Mouse (Mus musculus): ENCODE measurements at regions not wholly inside any gene's neighbourhood (a gene's known extent, or its start where the extent isn't known, plus 50 kb on each side); places are given as distances from the start of the nearest gene placed in this dataset.

DNA sequence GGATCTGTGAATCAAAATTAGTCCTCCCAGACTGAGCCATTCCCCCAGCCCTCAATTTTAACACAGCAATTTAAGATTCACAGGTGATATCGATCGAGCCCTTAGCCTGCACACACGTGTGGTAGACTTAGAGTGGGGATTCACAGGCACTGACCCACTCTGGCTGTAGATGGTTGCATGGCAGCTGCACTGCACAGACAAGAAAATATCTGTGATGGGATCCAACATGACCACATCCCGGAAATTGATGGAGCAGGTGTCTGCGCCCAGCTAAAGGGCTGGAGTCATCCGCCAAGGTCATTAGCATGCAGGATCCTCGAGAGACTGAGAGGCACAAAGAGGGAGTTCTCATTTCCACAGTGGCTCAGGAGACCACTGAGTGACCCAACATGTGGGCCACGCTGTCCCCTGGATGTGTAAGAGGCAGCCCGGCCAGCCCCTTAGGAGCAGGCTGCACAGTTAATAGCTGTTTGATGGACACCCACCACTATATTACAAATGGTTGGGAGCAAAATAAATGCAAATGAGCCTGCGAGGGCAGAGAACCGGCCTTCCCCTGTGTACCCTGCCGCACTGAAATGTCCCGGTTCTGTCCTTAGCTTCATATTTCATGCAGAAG is 221.4 kb upstream of the Kazn start:
- Histone ChIP-seq H3K9me3 (replicated peaks; ENCODE audit: control insufficient read depth, insufficient read depth, low read length, poor library complexity, severe bottlenecking) (no peaks in the 10 kb centered on the region), H3K36me3 (ENCODE audit: control insufficient read depth, insufficient read depth, low read length, poor library complexity, severe bottlenecking) (no peaks in the 10 kb centered on the region), H3K27ac (ENCODE audit: insufficient read depth, low read length) (no peak overlapping the region), H3K27me3 (ENCODE audit: control insufficient read depth, insufficient read depth, low read length, poor library complexity, severe bottlenecking) (no peaks in the 10 kb centered on the region), H3K9ac (ENCODE audit: low read depth, poor library complexity, severe bottlenecking) (no peak overlapping the region), H3K4me1 (ENCODE audit: control insufficient read depth, insufficient read depth, low read length) (no peaks in the 10 kb centered on the region), H3K4me3 (ENCODE audit: low read depth, low read length) (no peak overlapping the region)
- TF ChIP-seq EP300 (IDR thresholded peaks at IDR 0.05; ENCODE audit: insufficient read depth, low read depth, low read length) (no peak), CTCF (IDR thresholded peaks at IDR 0.05; ENCODE audit: low read depth, low read length) (no peak), POLR2A (IDR thresholded peaks at IDR 0.05; ENCODE audit: insufficient read depth, low read length) (no peak)

DNA sequence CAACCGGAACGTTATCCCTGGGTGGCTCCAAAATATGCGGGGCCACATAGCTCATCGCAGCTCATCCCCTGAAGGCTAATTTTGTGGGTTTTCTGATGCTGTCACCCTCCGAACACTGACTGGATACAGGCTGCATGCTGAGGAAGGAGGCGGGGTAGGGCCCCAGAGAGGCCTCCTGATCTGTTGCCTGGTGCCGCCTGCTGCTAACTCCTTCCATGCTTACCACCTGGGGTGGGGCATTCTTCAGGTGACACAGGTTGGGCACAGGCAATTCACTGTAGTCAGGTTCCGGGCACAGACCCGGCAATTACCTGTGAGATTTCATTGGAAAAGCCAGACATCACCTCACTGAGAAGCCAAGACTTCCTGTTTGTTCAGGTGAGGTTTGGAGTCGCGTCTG is 213.4 kb upstream of the Kazn start:
- no peaks in the 10 kb centered on the region for H3K9me3 ChIP-seq (replicated peaks; ENCODE audit: control insufficient read depth, insufficient read depth, low read length, poor library complexity, severe bottlenecking)
- no peaks in the 10 kb centered on the region for H3K4me1 ChIP-seq (ENCODE audit: control insufficient read depth, insufficient read depth, low read length)
- no peak overlapping the region for H3K4me3 ChIP-seq (ENCODE audit: low read depth, low read length)
- no peak overlapping the region for H3K27ac ChIP-seq (ENCODE audit: insufficient read depth, low read length)
- no peak overlapping the region for H3K9ac ChIP-seq (ENCODE audit: low read depth, poor library complexity, severe bottlenecking)
- no peak for TF ChIP-seq POLR2A (IDR thresholded peaks at IDR 0.05; ENCODE audit: insufficient read depth, low read length)
- TF ChIP-seq CTCF (IDR thresholded peaks at IDR 0.05; ENCODE audit: low read depth, low read length), result no peak
- TF ChIP-seq EP300 (IDR thresholded peaks at IDR 0.05; ENCODE audit: insufficient read depth, low read depth, low read length), result no peak
- no peaks in the 10 kb centered on the region for H3K36me3 ChIP-seq (ENCODE audit: control insufficient read depth, insufficient read depth, low read length, poor library complexity, severe bottlenecking)
- no peaks in the 10 kb centered on the region for H3K27me3 ChIP-seq (ENCODE audit: control insufficient read depth, insufficient read depth, low read length, poor library complexity, severe bottlenecking)

- Histone ChIP-seq H3K36me3 (ENCODE audit: control insufficient read depth, insufficient read depth, low read length, poor library complexity, severe bottlenecking) (no peaks in the 10 kb centered on the region), H3K9ac (ENCODE audit: low read depth, poor library complexity, severe bottlenecking) (no peak overlapping the region), H3K4me1 (ENCODE audit: control insufficient read depth, insufficient read depth, low read length) (no peaks in the 10 kb centered on the region), H3K27ac (ENCODE audit: insufficient read depth, low read length) (no peak overlapping the region), H3K9me3 (replicated peaks; ENCODE audit: control insufficient read depth, insufficient read depth, low read length, poor library complexity, severe bottlenecking) (no peaks in the 10 kb centered on the region), H3K4me3 (ENCODE audit: low read depth, low read length) (no peak overlapping the region), H3K27me3 (ENCODE audit: control insufficient read depth, insufficient read depth, low read length, poor library complexity, severe bottlenecking) (no peaks in the 10 kb centered on the region)
- TF ChIP-seq POLR2A (IDR thresholded peaks at IDR 0.05; ENCODE audit: insufficient read depth, low read length) (no peak), EP300 (IDR thresholded peaks at IDR 0.05; ENCODE audit: insufficient read depth, low read depth, low read length) (no peak), CTCF (IDR thresholded peaks at IDR 0.05; ENCODE audit: low read depth, low read length) (no peak)
Observed at GRCm38 (mm10) chr4:142450884-142451283, 211.7 kb upstream of the Kazn start.

- no peaks in the 10 kb centered on the region for H3K4me1 ChIP-seq (ENCODE audit: control insufficient read depth, insufficient read depth, low read length)
- H3K9me3 ChIP-seq (replicated peaks; ENCODE audit: control insufficient read depth, insufficient read depth, low read length, poor library complexity, severe bottlenecking), result no peaks in the 10 kb centered on the region
- TF ChIP-seq CTCF (IDR thresholded peaks at IDR 0.05; ENCODE audit: low read depth, low read length) (no peak), POLR2A (IDR thresholded peaks at IDR 0.05; ENCODE audit: insufficient read depth, low read length) (no peak), EP300 (IDR thresholded peaks at IDR 0.05; ENCODE audit: insufficient read depth, low read depth, low read length) (no peak)
- no peaks in the 10 kb centered on the region for H3K36me3 ChIP-seq (ENCODE audit: control insufficient read depth, insufficient read depth, low read length, poor library complexity, severe bottlenecking)
- H3K27ac ChIP-seq (ENCODE audit: insufficient read depth, low read length), result no peak overlapping the region
- H3K27me3 ChIP-seq (ENCODE audit: control insufficient read depth, insufficient read depth, low read length, poor library complexity, severe bottlenecking), result no peaks in the 10 kb centered on the region
- H3K9ac ChIP-seq (ENCODE audit: low read depth, poor library complexity, severe bottlenecking), result no peak overlapping the region
- no peak overlapping the region for H3K4me3 ChIP-seq (ENCODE audit: low read depth, low read length)
Observed at GRCm38 (mm10) chr4:142449713-142450112, 210.5 kb upstream of the Kazn start.

- no peaks in the 10 kb centered on the region for H3K9me3 ChIP-seq (replicated peaks; ENCODE audit: control insufficient read depth, insufficient read depth, low read length, poor library complexity, severe bottlenecking)
- no peak overlapping the region for H3K4me3 ChIP-seq (ENCODE audit: low read depth, low read length)
- no peaks in the 10 kb centered on the region for H3K36me3 ChIP-seq (ENCODE audit: control insufficient read depth, insufficient read depth, low read length, poor library complexity, severe bottlenecking)
- H3K4me1 ChIP-seq (ENCODE audit: control insufficient read depth, insufficient read depth, low read length), result no peaks in the 10 kb centered on the region
- no peak overlapping the region for H3K9ac ChIP-seq (ENCODE audit: low read depth, poor library complexity, severe bottlenecking)
- H3K27ac ChIP-seq (ENCODE audit: insufficient read depth, low read length), result no peak overlapping the region
- TF ChIP-seq EP300 (IDR thresholded peaks at IDR 0.05; ENCODE audit: insufficient read depth, low read depth, low read length) (no peak), POLR2A (IDR thresholded peaks at IDR 0.05; ENCODE audit: insufficient read depth, low read length) (no peak), CTCF (IDR thresholded peaks at IDR 0.05; ENCODE audit: low read depth, low read length) (no peak)
- H3K27me3 ChIP-seq (ENCODE audit: control insufficient read depth, insufficient read depth, low read length, poor library complexity, severe bottlenecking), result no peaks in the 10 kb centered on the region
Observed at GRCm38 (mm10) chr4:142449198-142449702, 210.0 kb upstream of the Kazn start.

- Histone ChIP-seq H3K9me3 (replicated peaks; ENCODE audit: control insufficient read depth, insufficient read depth, low read length, poor library complexity, severe bottlenecking) (no peaks in the 10 kb centered on the region), H3K4me1 (ENCODE audit: control insufficient read depth, insufficient read depth, low read length) (no peaks in the 10 kb centered on the region), H3K4me3 (ENCODE audit: low read depth, low read length) (no peak overlapping the region), H3K9ac (ENCODE audit: low read depth, poor library complexity, severe bottlenecking) (no peak overlapping the region), H3K27me3 (ENCODE audit: control insufficient read depth, insufficient read depth, low read length, poor library complexity, severe bottlenecking) (no peaks in the 10 kb centered on the region), H3K36me3 (ENCODE audit: control insufficient read depth, insufficient read depth, low read length, poor library complexity, severe bottlenecking) (no peaks in the 10 kb centered on the region), H3K27ac (ENCODE audit: insufficient read depth, low read length) (no peak overlapping the region)
- TF ChIP-seq POLR2A (IDR thresholded peaks at IDR 0.05; ENCODE audit: insufficient read depth, low read length), result no peak
- no peak for TF ChIP-seq EP300 (IDR thresholded peaks at IDR 0.05; ENCODE audit: insufficient read depth, low read depth, low read length)
- no peak for TF ChIP-seq CTCF (IDR thresholded peaks at IDR 0.05; ENCODE audit: low read depth, low read length)
Observed at GRCm38 (mm10) chr4:142447529-142447928, 208.3 kb upstream of the Kazn start.
